Mouse (Mus musculus): ENCODE measurements around the gene Hnrnpr.

GRCm38 (mm10) chr4:136285811-136286371 is 24.9 kb upstream of the Hnrnpr start:
- TF ChIP-seq CTCF (IDR thresholded peaks at IDR 0.05; ENCODE audit: insufficient read depth, low read depth, low read length) (no peak), POLR2A (IDR thresholded peaks at IDR 0.05; ENCODE audit: insufficient read depth, low read depth, low read length) (no peak)
